Mouse (Mus musculus): ENCODE results near the gene Methig1.

- TF ChIP-seq CTCF (IDR thresholded peaks at IDR 0.05; ENCODE audit: borderline replicate concordance, insufficient read depth, low read length) = no peak
- TF ChIP-seq POLR2A (IDR thresholded peaks at IDR 0.05; ENCODE audit: low read depth, low read length) = no peak
Measured at GRCm38 (mm10) chr15:100414011-100414410, 61.1 kb downstream of the Methig1 start.
